Mouse (Mus musculus): ENCODE measurements around the gene March7. TPM values are rescaled to one million over a fixed set of nuclear protein-coding genes. Genes with fewer than 3 reads are reported as not detected.
A peak's percentile ranks its signal among the peaks of the same experiment; 100 is the strongest.

The March7 gene
- total RNA-seq, 2 experiments from 2014 or later: 21.2 to 38.7 TPM

DNA sequence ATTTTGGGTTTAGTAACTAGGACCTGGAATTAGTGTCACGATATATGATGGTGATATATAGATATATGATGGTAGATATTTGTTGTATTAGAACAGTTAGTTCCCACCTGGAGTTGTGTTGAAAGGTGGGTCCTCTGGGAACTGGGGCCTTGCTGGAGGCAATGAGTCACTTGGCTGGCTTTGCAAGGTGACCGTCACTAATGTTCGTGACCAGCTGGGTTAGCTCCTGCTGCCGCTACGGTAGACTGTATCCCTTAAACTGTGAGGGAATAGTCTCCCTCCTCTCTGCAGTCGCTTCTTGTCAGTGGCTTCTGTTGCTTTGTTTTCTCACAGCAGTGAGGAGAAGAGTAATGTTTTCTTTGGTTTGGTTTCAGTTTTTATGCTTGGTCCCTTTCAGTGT is 11.5 kb downstream of the March7 start:
- intact Hi-C loops (cut with DNase I): no loop called here
- peak; percentile 41 for DNase-seq
- H3K27ac ChIP-seq: peak overlapping the region; percentile 54
- TF ChIP-seq CTCF (IDR thresholded peaks at IDR 0.05): no peak
- peak overlapping the region; percentile 42 for H3K4me3 ChIP-seq

GRCm38 (mm10) chr2:60221954-60222353 is 12.3 kb downstream of the March7 start:
- Histone ChIP-seq H3K4me3 (no peak overlapping the region), H3K27ac (no peak overlapping the region)
- TF ChIP-seq CTCF (IDR thresholded peaks at IDR 0.05): no peak
- no peak for DNase-seq
- intact Hi-C loops (cut with DNase I): no loop called here

- intact Hi-C loops (cut with DNase I): no loop called here
- Histone ChIP-seq H3K27ac (no peak overlapping the region), H3K4me3 (no peak overlapping the region)
- no peak for DNase-seq
- no peak for TF ChIP-seq CTCF (IDR thresholded peaks at IDR 0.05)
These were observed 13.8 kb downstream of the March7 start for GRCm38 (mm10) chr2:60223489-60223888.

GRCm38 (mm10) chr2:60228470-60228869 is 18.8 kb downstream of the March7 start:
- Histone ChIP-seq H3K27ac (no peak overlapping the region), H3K4me3 (no peak overlapping the region)
- TF ChIP-seq CTCF (IDR thresholded peaks at IDR 0.05): no peak
- no peak for DNase-seq
- intact Hi-C loops (cut with DNase I): no loop called here

DNA sequence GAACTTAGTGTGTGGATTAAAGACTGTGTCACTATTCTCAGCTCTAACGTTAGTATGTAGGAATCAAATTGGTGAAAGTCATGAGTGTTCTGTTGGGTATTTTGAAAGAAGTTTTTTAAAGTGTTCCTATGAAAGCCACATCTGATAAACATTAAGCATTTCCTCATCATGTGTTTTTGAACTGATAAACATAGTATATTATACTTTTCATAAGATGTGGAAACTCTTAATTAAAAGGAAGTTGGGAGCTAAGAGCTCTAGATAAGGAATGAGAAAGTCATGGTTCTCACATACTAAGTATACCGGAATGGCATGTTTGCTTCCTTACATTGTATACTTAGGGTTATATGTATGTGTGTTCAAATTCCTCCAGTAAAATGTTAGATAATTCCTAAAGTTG is 20.7 kb downstream of the March7 start:
- Histone ChIP-seq H3K27ac (no peak overlapping the region), H3K4me3 (no peak overlapping the region)
- intact Hi-C loops (cut with DNase I): no loop called here
- no peak for DNase-seq
- no peak for TF ChIP-seq CTCF (IDR thresholded peaks at IDR 0.05)

GRCm38 (mm10) chr2:60233147-60233546 is 23.5 kb downstream of the March7 start:
- TF ChIP-seq CTCF (IDR thresholded peaks at IDR 0.05): no peak
- Histone ChIP-seq H3K27ac (no peak overlapping the region), H3K4me3 (no peak overlapping the region)
- DNase-seq: no peak
- intact Hi-C loops (cut with DNase I): no loop called here

- no peak for DNase-seq
- Histone ChIP-seq H3K4me3 (no peak overlapping the region), H3K27ac (no peak overlapping the region)
- no peak for TF ChIP-seq CTCF (IDR thresholded peaks at IDR 0.05)
- intact Hi-C loops (cut with DNase I): no loop called here
These were observed 24.8 kb downstream of the March7 start for GRCm38 (mm10) chr2:60234506-60234905.

- no peak for TF ChIP-seq CTCF (IDR thresholded peaks at IDR 0.05)
- Histone ChIP-seq H3K4me3 (no peak overlapping the region), H3K27ac (no peak overlapping the region)
- DNase-seq: no peak
- intact Hi-C loops (cut with DNase I): no loop called here
These were observed 43.1 kb downstream of the March7 start for GRCm38 (mm10) chr2:60252782-60253181.

DNA sequence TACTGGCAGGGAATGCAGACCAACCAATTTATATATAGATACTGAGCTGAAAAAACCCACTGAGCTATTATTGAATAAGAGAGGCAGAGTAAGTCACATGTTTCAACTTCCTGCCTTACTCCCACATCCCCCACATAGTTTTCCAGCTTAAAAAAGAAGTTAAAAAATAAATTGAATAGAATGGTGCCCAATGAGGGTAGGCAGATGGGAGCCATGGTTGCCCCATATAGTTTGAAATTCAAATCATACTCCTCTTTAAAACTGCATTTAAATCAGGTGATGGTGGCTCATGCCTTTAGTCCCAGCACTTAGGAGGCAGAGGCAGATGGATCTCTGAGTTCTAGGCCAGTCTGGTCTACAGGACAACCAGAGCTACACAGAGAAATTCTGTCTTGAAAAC is 43.8 kb downstream of the March7 start:
- H3K4me3 ChIP-seq: no peak overlapping the region
- TF ChIP-seq CTCF (IDR thresholded peaks at IDR 0.05): no peak
- no peak for DNase-seq
- intact Hi-C loops (cut with DNase I): no loop called here
- H3K27ac ChIP-seq: no peak overlapping the region

DNA sequence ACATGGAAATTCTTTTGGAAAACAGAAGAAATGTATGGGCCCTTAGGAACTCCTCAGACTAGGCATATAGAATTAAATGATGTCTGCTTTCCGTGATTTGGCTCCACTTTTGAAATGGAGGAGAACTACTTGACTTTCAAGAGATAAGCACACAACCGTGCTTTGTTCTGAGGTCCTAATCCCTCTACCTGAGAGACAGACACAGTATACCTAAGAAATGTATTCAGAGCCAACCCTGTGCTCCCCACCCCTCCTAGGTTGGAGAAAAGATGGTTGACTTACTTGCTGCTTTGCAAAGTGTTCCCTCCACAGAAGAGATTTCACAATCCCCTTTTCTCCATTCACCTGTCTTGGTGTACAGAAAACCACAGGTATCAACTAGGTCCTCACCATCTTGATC is 47.1 kb downstream of the March7 start:
- no peak for TF ChIP-seq CTCF (IDR thresholded peaks at IDR 0.05)
- no peak overlapping the region for H3K4me3 ChIP-seq
- intact Hi-C loops (cut with DNase I): no loop called here

GRCm38 (mm10) chr2:60259186-60259585 is 49.5 kb downstream of the March7 start:
- Histone ChIP-seq H3K27ac (no peak overlapping the region), H3K4me3 (no peak overlapping the region)
- no peak for DNase-seq
- intact Hi-C loops (cut with DNase I): no loop called here
- TF ChIP-seq CTCF (IDR thresholded peaks at IDR 0.05): no peak

More for the DNA sequence above, 47.1 kb downstream of the March7 start:
- H3K27ac ChIP-seq: no peak overlapping the region
- no peak for DNase-seq

GRCm38 (mm10) chr2:60260621-60261350 is 51.1 kb downstream of the March7 start:
- H3K27ac ChIP-seq: no peak overlapping the region
- no peak for DNase-seq
- intact Hi-C loops (cut with DNase I): no loop called here
- no peak overlapping the region for H3K4me3 ChIP-seq
- no peak for TF ChIP-seq CTCF (IDR thresholded peaks at IDR 0.05)

- H3K27ac ChIP-seq: no peak overlapping the region
- intact Hi-C loops (cut with DNase I): no loop called here
- DNase-seq: no peak
- H3K4me3 ChIP-seq: no peak overlapping the region
- no peak for TF ChIP-seq CTCF (IDR thresholded peaks at IDR 0.05)
These were observed 57.9 kb downstream of the March7 start for GRCm38 (mm10) chr2:60267567-60267966.

GRCm38 (mm10) chr2:60269856-60270479 is 60.3 kb downstream of the March7 start:
- intact Hi-C loops (cut with DNase I): no loop called here
- TF ChIP-seq CTCF (IDR thresholded peaks at IDR 0.05): no peak
- no peak for DNase-seq
- Histone ChIP-seq H3K27ac (no peak overlapping the region), H3K4me3 (no peak overlapping the region)
